Mouse (Mus musculus): ENCODE results near the gene Arhgap15. TPM values are rescaled to one million over a fixed set of nuclear protein-coding genes. Genes with fewer than 3 reads are reported as not detected.

Arhgap15 gene
- total RNA-seq, 2 experiments from 2014 or later = 8.7 to 9.7 TPM

- no peak for DNase-seq (ENCODE audit: low spot score in 2 of 2)
These were observed 33.5 kb downstream of the Arhgap15 start for GRCm38 (mm10) chr2:43782157-43782556.

DNA sequence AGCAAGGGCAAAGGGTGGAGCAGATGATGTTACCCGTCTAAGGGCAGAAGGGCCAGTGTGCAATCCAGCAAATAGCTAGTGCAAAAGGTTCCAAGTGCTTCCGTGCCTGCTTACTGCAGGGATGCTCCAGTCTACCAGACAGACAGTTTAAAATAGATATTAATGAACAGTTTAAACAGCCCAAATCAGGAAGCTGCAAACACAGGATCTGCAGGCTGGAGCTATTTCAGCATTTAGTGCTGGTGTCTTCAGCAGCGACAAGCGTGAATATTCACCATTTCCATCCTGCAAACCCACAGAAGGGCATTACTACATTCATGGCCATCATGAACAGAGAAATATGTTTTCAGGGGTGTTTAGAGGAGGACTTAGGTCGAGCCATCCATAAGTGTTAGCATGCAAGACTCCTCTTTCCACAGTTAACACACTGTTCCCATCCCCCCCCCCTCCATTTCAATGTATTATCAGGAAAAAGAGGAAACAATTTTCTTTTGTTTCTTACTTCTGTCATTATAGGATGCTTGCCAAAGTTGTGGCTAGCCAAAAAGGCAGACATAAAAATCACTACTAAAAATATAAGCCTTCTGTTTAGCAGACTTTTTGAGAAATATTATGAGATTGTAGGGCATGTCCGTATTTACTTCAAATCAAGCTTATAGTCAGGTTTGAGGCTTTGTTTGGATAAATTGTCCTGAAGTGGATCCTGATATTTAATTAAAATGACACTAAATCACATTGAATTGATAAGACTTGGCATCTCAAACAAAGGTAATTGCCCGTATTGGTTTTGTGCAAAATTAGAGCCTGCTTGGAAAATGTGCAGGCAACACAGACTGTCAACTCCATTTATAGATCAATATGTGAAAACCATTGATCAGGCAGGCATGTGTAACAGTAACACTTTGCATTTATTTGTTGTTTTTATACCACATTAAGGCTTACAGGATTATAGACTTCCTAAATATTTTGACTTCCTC lies 35.4 kb downstream of the Arhgap15 start:
- DNase-seq (ENCODE audit: low spot score in 2 of 2) = no peak

DNA sequence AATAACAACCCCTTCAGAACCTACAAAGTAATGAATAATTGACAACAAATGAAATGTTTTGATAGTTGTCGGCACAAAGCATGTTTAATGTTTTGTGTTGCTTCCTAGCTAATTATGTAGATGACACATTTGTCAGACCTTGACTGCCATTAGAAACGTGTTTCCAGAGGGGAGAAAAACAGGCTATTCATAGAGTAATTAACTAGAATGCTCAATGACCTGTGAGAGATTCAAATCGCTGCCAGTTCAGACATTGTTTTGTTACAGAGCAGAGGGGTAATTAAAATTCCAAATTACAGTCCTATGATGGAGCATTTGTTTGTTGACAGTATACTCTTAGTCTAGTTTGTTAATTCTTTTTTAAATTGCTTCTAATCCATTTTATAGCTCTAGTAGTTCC lies 37.5 kb downstream of the Arhgap15 start:
- no peak for DNase-seq (ENCODE audit: low spot score in 2 of 2)

DNA sequence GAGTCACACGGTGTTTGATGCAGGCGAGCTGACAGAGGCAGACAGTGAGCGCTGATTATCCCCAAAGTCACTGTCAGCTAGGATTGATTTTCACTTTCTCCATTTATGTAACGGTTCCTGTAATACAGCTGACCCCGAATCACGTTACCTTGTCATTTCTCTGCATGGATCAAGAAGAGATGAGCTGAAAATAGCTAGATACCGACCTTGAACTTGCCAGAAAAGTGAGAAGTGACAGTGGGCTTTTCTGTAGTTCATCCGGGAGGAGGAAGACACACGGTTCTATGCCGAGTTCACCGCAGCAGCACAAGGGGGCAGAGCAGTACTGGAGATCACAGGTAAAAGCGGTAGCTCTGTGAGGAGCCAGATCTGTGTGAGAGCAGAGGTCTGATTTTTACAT lies 38.5 kb downstream of the Arhgap15 start:
- DNase-seq (ENCODE audit: low spot score in 2 of 2) = peak; percentile 47 to 48

- no peak for DNase-seq (ENCODE audit: low spot score in 2 of 2)
These were observed 39.9 kb downstream of the Arhgap15 start for GRCm38 (mm10) chr2:43788484-43788883.

GRCm38 (mm10) chr2:43790049-43790693 lies 41.5 kb downstream of the Arhgap15 start:
- no peak for DNase-seq (ENCODE audit: low spot score in 2 of 2)

DNA sequence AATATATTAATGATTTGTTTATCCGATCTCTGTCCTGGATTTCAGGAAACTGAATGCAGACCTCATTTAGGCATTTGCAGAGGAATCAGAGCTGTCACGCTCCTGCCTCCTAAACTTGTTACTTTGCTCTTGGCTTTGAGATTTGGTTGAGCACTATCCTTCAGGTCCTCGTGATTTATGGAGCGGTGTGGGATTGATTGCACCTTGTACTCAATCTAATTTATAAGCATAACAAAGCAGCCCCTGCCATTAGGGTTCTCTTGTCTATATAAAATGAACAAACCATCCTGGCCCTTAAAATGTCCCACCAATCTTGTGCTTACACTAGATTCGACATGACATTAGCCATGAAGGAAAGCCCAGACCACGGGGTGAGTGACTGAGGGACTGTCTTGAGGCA lies 43.0 kb downstream of the Arhgap15 start:
- no peak for DNase-seq (ENCODE audit: low spot score in 2 of 2)

- DNase-seq (ENCODE audit: low spot score in 2 of 2) = no peak
These were observed 44.5 kb downstream of the Arhgap15 start for GRCm38 (mm10) chr2:43793105-43793504.

- DNase-seq (ENCODE audit: low spot score in 2 of 2) = no peak
These were observed 46.1 kb downstream of the Arhgap15 start for GRCm38 (mm10) chr2:43794700-43795099.

GRCm38 (mm10) chr2:43796448-43796847 lies 47.8 kb downstream of the Arhgap15 start:
- no peak for DNase-seq (ENCODE audit: low spot score in 2 of 2)

- no peak for DNase-seq (ENCODE audit: low spot score in 2 of 2)
These were observed 57.5 kb downstream of the Arhgap15 start for GRCm38 (mm10) chr2:43805960-43806744.

DNA sequence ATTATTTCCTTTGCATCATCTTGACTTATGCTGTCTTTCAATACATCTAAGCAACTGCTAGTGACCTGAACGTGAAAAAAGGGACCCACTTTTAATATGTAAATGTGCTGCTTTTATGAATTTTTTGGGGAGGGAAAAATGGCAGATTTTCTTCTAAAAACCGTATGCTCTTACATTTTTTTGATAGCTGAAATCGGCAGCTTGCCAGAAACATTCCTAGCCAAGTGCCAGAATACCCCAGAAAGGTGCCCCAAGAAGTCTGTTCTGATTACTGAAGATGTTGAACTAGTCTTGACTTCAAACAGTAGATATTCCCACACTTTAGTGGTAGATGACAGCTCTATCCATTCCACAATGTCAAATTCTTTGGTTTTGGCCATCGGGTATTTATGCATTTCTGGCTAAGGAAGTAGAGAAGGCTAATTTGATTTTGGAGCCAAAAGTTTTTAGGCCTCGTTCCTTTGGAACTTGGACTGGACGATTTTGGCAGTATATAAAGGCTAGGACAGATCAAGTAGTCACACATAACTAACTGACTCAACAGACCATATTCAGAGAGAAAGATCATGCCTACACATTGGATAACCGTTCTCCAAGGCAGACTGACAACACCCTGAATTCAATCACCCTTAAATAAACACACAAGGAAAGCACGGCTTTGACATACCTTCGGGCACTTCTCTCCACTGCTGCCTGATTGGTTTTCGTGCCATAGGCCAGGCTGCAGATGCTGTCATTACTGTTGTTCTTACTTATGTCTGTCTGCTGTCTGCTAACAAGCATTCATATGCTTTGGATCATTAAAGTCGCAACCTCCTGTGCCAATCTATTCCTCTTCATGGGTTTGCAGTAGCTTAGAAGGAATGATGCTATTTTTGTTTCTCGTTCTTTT lies 67.5 kb downstream of the Arhgap15 start:
- peak in 1 of 2 experiments; percentile 26 for DNase-seq (ENCODE audit: low spot score in 2 of 2)

DNA sequence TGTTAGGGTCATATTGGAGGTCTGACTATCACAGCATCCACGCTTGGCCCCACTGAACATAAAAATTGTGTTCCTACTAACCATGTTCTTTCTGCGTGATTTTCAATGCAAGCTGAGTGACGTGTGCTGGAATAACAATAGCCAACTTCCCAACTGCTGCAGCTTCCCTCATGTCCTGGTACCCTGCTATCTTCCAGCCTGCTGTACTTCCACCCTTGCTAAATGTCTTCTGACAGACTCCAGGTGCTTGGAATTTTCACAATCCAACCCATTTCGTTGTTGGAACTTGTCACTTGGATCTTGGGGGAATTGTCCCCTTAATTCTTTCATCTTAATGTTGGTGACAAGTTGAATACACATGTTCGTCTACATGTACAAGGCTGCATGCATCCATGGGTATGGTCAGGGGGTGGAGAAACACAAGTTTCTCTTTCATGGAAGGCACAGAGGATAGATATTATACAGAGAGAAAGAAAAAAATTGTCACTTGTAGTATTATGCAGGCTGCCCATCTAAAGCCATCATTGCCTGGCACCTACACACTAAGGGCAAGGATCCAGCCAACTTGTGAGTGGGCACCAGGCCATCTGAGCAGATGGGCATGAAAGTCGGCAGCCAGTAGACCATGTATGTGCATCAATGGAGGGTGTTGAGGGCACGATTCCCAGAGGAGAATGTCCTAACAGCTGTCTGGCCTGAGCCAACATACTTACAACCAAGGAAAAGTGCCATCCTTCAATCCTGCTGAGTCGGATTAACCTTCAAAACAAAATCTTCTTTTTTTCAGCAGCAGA lies 68.4 kb downstream of the Arhgap15 start:
- peak; percentile 79 to 91 for DNase-seq (ENCODE audit: low spot score in 2 of 2)

DNA sequence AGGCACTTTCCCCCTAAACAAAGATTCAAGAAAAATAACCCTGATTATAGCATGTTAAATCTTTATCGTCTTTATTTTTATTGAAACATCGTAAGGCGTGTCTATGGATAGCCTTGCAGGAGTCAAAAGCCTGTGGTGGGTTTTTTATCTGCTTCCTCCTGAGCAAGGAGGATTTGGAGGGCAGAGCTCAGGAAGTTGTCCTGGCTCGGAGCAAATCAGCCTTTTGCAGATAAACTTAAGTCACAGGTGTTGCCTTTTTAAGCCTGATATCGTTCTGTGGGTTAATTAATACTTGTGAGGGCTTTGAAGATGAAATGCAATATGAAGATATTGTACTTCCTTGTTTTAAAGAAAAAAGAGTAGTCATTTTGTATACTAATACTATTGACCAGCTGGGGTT lies 87.3 kb downstream of the Arhgap15 start:
- DNase-seq (ENCODE audit: low spot score in 2 of 2) = no peak

DNA sequence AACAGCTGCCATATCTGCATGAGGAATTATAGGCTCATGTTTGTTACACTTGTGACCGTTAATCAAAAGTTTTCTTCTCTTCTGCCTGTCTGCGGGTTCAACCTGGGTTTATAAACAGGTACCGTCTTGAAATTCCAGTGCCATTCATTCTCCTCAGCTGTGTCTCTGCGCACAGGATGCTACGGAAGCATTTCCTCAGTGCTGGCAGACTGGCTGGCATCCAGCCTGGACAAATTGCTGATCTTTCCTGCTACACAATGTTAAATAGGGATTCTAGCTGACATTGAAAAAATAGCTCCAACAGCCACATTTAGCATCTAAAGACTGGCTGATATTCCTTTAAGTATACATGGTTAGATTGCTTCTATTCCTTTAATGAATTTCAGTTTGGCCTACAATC lies 93.0 kb downstream of the Arhgap15 start:
- peak in 1 of 2 experiments; percentile 14 for DNase-seq (ENCODE audit: low spot score in 2 of 2)

DNA sequence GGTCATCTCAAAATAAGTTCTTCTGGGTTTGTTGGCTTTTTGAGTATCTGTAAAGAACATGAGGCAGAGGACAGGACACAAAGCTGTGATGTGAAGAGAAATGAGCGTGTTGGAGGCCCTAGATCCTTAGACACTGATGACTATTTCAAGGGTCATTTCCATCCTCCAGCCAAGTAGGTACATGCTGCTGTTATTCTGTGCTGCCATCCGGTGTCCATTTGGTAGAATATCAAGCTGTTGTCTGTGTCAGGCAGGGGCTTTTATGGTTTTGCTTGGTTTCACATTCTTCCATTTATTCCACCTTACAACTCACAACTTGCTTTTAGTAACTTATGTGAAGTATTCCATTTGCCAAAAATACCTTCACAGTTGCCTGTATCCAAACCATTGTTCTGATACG lies 102.6 kb downstream of the Arhgap15 start:
- peak in 1 of 2 experiments; percentile 27 for DNase-seq (ENCODE audit: low spot score in 2 of 2)

GRCm38 (mm10) chr2:43862709-43863108 lies 114.1 kb downstream of the Arhgap15 start:
- no peak for DNase-seq (ENCODE audit: low spot score in 2 of 2)

GRCm38 (mm10) chr2:43902403-43902973 lies 153.9 kb downstream of the Arhgap15 start:
- peak; percentile 69 to 87 for DNase-seq (ENCODE audit: low spot score in 2 of 2)

DNA sequence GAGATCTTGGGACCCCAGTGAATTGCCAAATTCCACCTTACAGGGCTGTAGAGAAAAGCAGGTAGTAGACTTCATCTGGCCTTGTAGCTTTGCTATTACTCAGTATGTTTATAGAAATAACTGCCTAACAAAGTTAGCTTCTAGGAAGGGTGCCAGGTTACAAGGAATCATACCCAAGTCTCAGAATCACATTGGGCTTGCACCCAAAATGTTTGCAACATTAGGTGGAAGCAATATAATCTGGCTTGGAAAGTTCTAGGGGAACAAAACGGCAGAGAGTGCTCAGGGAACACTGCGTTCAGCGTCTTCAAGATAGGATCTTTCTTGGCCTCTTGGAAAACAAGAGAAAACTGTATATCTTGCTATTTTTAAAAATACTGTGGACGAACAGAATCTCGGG lies 158.9 kb downstream of the Arhgap15 start:
- DNase-seq (ENCODE audit: low spot score in 2 of 2) = no peak

Measured in layer of hippocampus, postnatal 14 days (tissue).